Mouse (Mus musculus): ENCODE results near the gene 1700016C15Rik. TPM values are rescaled to one million over a fixed set of nuclear protein-coding genes. Genes with fewer than 3 reads are reported as not detected.

1700016C15Rik gene
- polyA plus RNA-seq, 1 experiment from 2014 or later = 0.25 TPM

GRCm38 (mm10) chr1:177700560-177700959 lies 29.1 kb upstream of the 1700016C15Rik start:
- H3K36me3 ChIP-seq (ENCODE audit: control insufficient read depth, insufficient read depth, low read length) = no peaks in the 10 kb centered on the region
- H3K27me3 ChIP-seq (ENCODE audit: control insufficient read depth, insufficient read depth, low read length) = no peaks in the 10 kb centered on the region
- no peaks in the 10 kb centered on the region for H3K9me3 ChIP-seq (replicated peaks; ENCODE audit: control insufficient read depth, low read length)
- ATAC-seq (ENCODE audit: insufficient read depth, low FRiP score) = no peak
- no peak overlapping the region for H3K27ac ChIP-seq (ENCODE audit: low read length)
- H3K4me1 ChIP-seq (ENCODE audit: control insufficient read depth, insufficient read depth, low read length) = no peaks in the 10 kb centered on the region
- H3K4me3 ChIP-seq (replicated peaks; ENCODE audit: low read length) = no peak overlapping the region
- no peak overlapping the region for H3K9ac ChIP-seq (ENCODE audit: low read length)
- no peak overlapping the region for H3K4me2 ChIP-seq (ENCODE audit: low read depth, low read length)
- 55% methylated on average over 8 of the region's 8 CpGs for WGBS

DNA sequence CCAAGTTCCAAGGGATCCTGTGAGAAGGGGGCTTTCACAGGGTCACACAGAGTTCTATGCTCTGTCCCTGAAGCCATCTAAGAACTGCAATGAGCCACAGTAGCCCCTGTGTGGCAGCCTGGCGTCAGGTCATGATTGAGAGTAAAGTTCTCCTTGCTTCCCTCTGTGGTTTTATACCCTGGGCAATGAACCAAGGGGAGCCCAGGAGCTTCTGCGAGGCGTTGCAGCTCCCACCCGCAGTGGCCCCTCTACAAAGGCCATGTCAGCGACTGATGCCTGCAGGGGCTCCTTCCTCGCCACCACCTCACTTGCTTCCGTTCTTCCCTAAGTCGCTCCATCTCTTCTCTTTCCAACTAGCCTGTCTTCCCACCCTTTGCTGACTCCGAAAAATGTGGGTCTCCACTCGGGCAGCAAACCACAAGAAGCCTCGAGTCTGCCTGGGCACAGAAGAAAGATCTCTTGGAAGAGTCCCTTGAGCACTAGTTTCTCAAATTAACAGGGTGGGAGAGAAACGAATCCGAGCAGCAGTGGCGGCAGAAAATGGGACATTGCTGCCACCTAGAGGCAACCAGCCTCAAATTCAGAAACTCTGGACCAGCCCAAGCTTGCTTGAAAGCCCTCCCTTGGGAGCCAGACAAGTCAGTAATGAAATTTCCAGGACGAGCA lies 27.0 kb upstream of the 1700016C15Rik start:
- peak overlapping the region; percentile 51 for H3K4me3 ChIP-seq (replicated peaks; ENCODE audit: low read length)
- no peaks in the 10 kb centered on the region for H3K9me3 ChIP-seq (replicated peaks; ENCODE audit: control insufficient read depth, low read length)
- no peak overlapping the region for H3K27ac ChIP-seq (ENCODE audit: low read length)
- peak overlapping the region; percentile 90 for H3K4me2 ChIP-seq (ENCODE audit: low read depth, low read length)
- no peaks in the 10 kb centered on the region for H3K4me1 ChIP-seq (ENCODE audit: control insufficient read depth, insufficient read depth, low read length)
- H3K36me3 ChIP-seq (ENCODE audit: control insufficient read depth, insufficient read depth, low read length) = no peaks in the 10 kb centered on the region
- ATAC-seq (ENCODE audit: insufficient read depth, low FRiP score) = peak; percentile 75; the same call in 1 of the 2 replicates
- H3K9ac ChIP-seq (ENCODE audit: low read length) = peak overlapping the region; percentile 75
- WGBS = 2% methylated on average over 15 of the region's 15 CpGs
- no peaks in the 10 kb centered on the region for H3K27me3 ChIP-seq (ENCODE audit: control insufficient read depth, insufficient read depth, low read length)

- peak overlapping the region; percentile 90 for H3K4me2 ChIP-seq (ENCODE audit: low read depth, low read length)
- H3K4me1 ChIP-seq (ENCODE audit: control insufficient read depth, insufficient read depth, low read length) = no peaks in the 10 kb centered on the region
- H3K27ac ChIP-seq (ENCODE audit: low read length) = no peak overlapping the region
- H3K27me3 ChIP-seq (ENCODE audit: control insufficient read depth, insufficient read depth, low read length) = no peaks in the 10 kb centered on the region
- no peaks in the 10 kb centered on the region for H3K36me3 ChIP-seq (ENCODE audit: control insufficient read depth, insufficient read depth, low read length)
- WGBS = 47% methylated on average over 6 of the region's 6 CpGs
- ATAC-seq (ENCODE audit: insufficient read depth, low FRiP score) = no peak
- no peaks in the 10 kb centered on the region for H3K9me3 ChIP-seq (replicated peaks; ENCODE audit: control insufficient read depth, low read length)
- no peak overlapping the region for H3K9ac ChIP-seq (ENCODE audit: low read length)
- no peak overlapping the region; the same call in 1 of the 2 replicates for H3K4me3 ChIP-seq (replicated peaks; ENCODE audit: low read length)
These were observed 26.3 kb upstream of the 1700016C15Rik start for GRCm38 (mm10) chr1:177703147-177703807.

DNA sequence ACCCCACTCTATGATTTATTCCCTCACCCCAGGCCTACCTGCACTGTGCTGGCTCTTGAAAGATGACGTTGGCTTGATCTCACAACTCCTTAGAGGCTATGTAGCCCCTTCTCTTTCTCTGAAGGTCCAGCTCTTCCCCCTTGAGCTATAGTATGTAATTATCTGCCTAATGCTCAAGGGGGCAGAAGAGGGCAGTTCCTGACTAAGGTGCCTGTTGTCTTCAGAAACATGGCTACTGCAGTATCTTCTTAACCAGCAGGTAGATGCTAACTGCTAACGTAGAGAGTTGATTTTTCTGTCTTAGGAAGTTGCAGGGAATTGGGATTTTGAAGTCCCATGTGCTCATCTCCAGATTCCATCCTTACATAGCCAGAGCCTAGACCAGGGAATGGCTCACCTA lies 24.4 kb upstream of the 1700016C15Rik start:
- Histone ChIP-seq H3K36me3 (ENCODE audit: control insufficient read depth, insufficient read depth, low read length) (no peaks in the 10 kb centered on the region), H3K9me3 (replicated peaks; ENCODE audit: control insufficient read depth, low read length) (peaks cover 4% of the 10 kb centered on the region; the same call in 1 of the 2 replicates), H3K4me1 (ENCODE audit: control insufficient read depth, insufficient read depth, low read length) (0 out of 2 replicates have a peak, but pooled peaks cover 3% of the 10 kb centered on the region), H3K27ac (ENCODE audit: low read length) (no peak overlapping the region), H3K4me2 (ENCODE audit: low read depth, low read length) (no peak overlapping the region), H3K4me3 (replicated peaks; ENCODE audit: low read length) (no peak overlapping the region), H3K27me3 (ENCODE audit: control insufficient read depth, insufficient read depth, low read length) (no peaks in the 10 kb centered on the region), H3K9ac (ENCODE audit: low read length) (no peak overlapping the region)
- no peak for ATAC-seq (ENCODE audit: insufficient read depth, low FRiP score)
- 55% methylated on average over 2 of the region's 2 CpGs for WGBS

DNA sequence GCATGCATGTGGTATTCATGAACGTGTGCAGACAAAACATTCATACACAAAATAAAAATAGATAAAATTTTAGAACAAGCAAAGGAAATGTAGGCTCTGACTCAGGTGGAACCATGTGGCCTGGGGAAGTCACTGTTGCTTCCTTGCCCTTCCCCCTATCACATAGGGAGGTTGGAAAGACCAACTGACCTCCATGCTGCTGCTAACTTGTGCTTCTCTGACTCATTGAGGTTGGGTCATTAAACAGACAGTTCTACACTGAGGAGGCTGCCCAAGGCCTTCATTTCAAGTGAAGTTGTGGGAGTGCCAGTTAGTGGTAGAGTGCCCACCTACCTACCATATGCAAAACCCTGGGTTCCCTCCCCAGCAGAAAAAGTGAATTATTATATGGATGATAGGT lies 22.0 kb upstream of the 1700016C15Rik start:
- no peak overlapping the region for H3K9ac ChIP-seq (ENCODE audit: low read length)
- 78% methylated on average over 1 of the region's 1 CpGs for WGBS
- ATAC-seq (ENCODE audit: insufficient read depth, low FRiP score) = no peak
- H3K27ac ChIP-seq (ENCODE audit: low read length) = no peak overlapping the region
- H3K9me3 ChIP-seq (replicated peaks; ENCODE audit: control insufficient read depth, low read length) = peaks cover 4% of the 10 kb centered on the region; the same call in 1 of the 2 replicates
- H3K4me3 ChIP-seq (replicated peaks; ENCODE audit: low read length) = no peak overlapping the region
- 0 out of 2 replicates have a peak, but pooled peaks cover 3% of the 10 kb centered on the region for H3K4me1 ChIP-seq (ENCODE audit: control insufficient read depth, insufficient read depth, low read length)
- H3K36me3 ChIP-seq (ENCODE audit: control insufficient read depth, insufficient read depth, low read length) = no peaks in the 10 kb centered on the region
- no peaks in the 10 kb centered on the region for H3K27me3 ChIP-seq (ENCODE audit: control insufficient read depth, insufficient read depth, low read length)
- no peak overlapping the region for H3K4me2 ChIP-seq (ENCODE audit: low read depth, low read length)

- WGBS = 33% methylated on average over 4 of the region's 4 CpGs
- Histone ChIP-seq H3K27ac (ENCODE audit: low read length) (peak overlapping the region; percentile 73), H3K4me2 (ENCODE audit: low read depth, low read length) (no peak overlapping the region), H3K4me1 (ENCODE audit: control insufficient read depth, insufficient read depth, low read length) (0 out of 2 replicates have a peak, but pooled peaks cover 3% of the 10 kb centered on the region), H3K9me3 (replicated peaks; ENCODE audit: control insufficient read depth, low read length) (peaks cover 4% of the 10 kb centered on the region; the same call in 1 of the 2 replicates), H3K4me3 (replicated peaks; ENCODE audit: low read length) (no peak overlapping the region), H3K36me3 (ENCODE audit: control insufficient read depth, insufficient read depth, low read length) (no peaks in the 10 kb centered on the region), H3K9ac (ENCODE audit: low read length) (no peak overlapping the region), H3K27me3 (ENCODE audit: control insufficient read depth, insufficient read depth, low read length) (no peaks in the 10 kb centered on the region)
- ATAC-seq (ENCODE audit: insufficient read depth, low FRiP score) = peak; percentile 71; the same call in 1 of the 2 replicates
These were observed 21.0 kb upstream of the 1700016C15Rik start for GRCm38 (mm10) chr1:177708583-177709055.

DNA sequence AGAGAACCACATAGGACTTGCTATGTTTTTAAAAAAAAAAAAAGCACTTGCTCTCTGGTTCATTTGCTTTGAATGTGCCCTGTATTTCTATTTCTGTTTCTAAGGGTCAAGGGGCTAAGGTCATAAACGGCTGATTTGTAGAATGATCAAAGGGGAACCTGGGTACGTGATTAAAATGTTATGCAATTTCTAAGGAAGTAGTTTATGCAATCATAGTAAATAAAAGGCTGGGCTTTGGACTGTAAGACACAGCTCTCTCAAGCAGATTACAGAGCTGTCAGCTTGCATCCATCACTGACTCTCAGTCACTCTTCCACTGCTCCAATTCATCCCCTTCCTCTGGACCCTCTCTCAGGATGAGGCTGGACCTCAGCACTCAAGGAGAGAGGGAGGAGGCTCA lies 18.6 kb upstream of the 1700016C15Rik start:
- Histone ChIP-seq H3K9ac (ENCODE audit: low read length) (no peak overlapping the region), H3K4me2 (ENCODE audit: low read depth, low read length) (no peak overlapping the region), H3K9me3 (replicated peaks; ENCODE audit: control insufficient read depth, low read length) (peaks cover 4% of the 10 kb centered on the region; the same call in 1 of the 2 replicates), H3K4me1 (ENCODE audit: control insufficient read depth, insufficient read depth, low read length) (0 out of 2 replicates have a peak, but pooled peaks cover 3% of the 10 kb centered on the region), H3K4me3 (replicated peaks; ENCODE audit: low read length) (no peak overlapping the region), H3K36me3 (ENCODE audit: control insufficient read depth, insufficient read depth, low read length) (no peaks in the 10 kb centered on the region), H3K27ac (ENCODE audit: low read length) (peak overlapping the region; percentile 77), H3K27me3 (ENCODE audit: control insufficient read depth, insufficient read depth, low read length) (no peaks in the 10 kb centered on the region)
- ATAC-seq (ENCODE audit: insufficient read depth, low FRiP score) = 0 out of 2 replicates have a peak, but pooled peaks have one; percentile 3
- WGBS = 66% methylated on average over 2 of the region's 2 CpGs

GRCm38 (mm10) chr1:177711418-177711817 lies 18.2 kb upstream of the 1700016C15Rik start:
- Histone ChIP-seq H3K9me3 (replicated peaks; ENCODE audit: control insufficient read depth, low read length) (peaks cover 4% of the 10 kb centered on the region; the same call in 1 of the 2 replicates), H3K36me3 (ENCODE audit: control insufficient read depth, insufficient read depth, low read length) (no peaks in the 10 kb centered on the region), H3K27me3 (ENCODE audit: control insufficient read depth, insufficient read depth, low read length) (no peaks in the 10 kb centered on the region), H3K4me3 (replicated peaks; ENCODE audit: low read length) (no peak overlapping the region), H3K4me2 (ENCODE audit: low read depth, low read length) (no peak overlapping the region), H3K4me1 (ENCODE audit: control insufficient read depth, insufficient read depth, low read length) (0 out of 2 replicates have a peak, but pooled peaks cover 3% of the 10 kb centered on the region), H3K27ac (ENCODE audit: low read length) (peak overlapping the region; percentile 77), H3K9ac (ENCODE audit: low read length) (no peak overlapping the region)
- ATAC-seq (ENCODE audit: insufficient read depth, low FRiP score) = peak; percentile 79
- WGBS = 68% methylated on average over 2 of the region's 2 CpGs
